Mouse (Mus musculus): ENCODE results near the gene Olfr1234. TPM values are rescaled to one million over a fixed set of nuclear protein-coding genes. Genes with fewer than 3 reads are reported as not detected.

Gene Olfr1234
- polyA plus RNA-seq (2015; fragmentation: Nextera tagmentation; extraction: Ambion mirVana) = not detected in 2 replicates

- Histone ChIP-seq H3K9me3 (ENCODE audit: control insufficient read depth, low read length) (no peaks in the 10 kb centered on the region), H3K9ac (ENCODE audit: low read length) (no peak within 1 kb of the TSS), H3K4me2 (ENCODE audit: low read depth, low read length) (no peak within 1 kb of the TSS), H3K27me3 (ENCODE audit: control insufficient read depth, insufficient read depth, low read depth, low read length) (no peaks in the 10 kb centered on the region), H3K4me1 (replicated peaks; ENCODE audit: control insufficient read depth, insufficient read depth, low read length) (no peaks in the 10 kb centered on the region), H3K27ac (ENCODE audit: low read length) (no peak within 1 kb of the TSS), H3K4me3 (ENCODE audit: low read length) (no peak within 1 kb of the TSS), H3K36me3 (ENCODE audit: control insufficient read depth, insufficient read depth, low read length) (no peaks in the 10 kb centered on the region)
- ATAC-seq (ENCODE audit: low read depth) = no peak
- 76% methylated on average over 4 of the region's 4 CpGs for WGBS
Observed at GRCm38 (mm10) chr2:89364765-89365164, at the start of gene Olfr1234. Olfr1234 (minus strand) TSS chr2:89364865.

GRCm38 (mm10) chr2:89409576-89409975, 44.9 kb upstream of the Olfr1234 start, which contains the start of gene Olfr1238:
Olfr1238 (minus strand) TSS chr2:89409676.
- Histone ChIP-seq H3K4me3 (ENCODE audit: low read length) (no peak within 1 kb of the TSS), H3K9me3 (ENCODE audit: control insufficient read depth, low read length) (no peaks in the 10 kb centered on the region), H3K36me3 (ENCODE audit: control insufficient read depth, insufficient read depth, low read length) (no peaks in the 10 kb centered on the region), H3K27ac (ENCODE audit: low read length) (no peak within 1 kb of the TSS), H3K9ac (ENCODE audit: low read length) (no peak within 1 kb of the TSS), H3K4me2 (ENCODE audit: low read depth, low read length) (no peak within 1 kb of the TSS), H3K27me3 (ENCODE audit: control insufficient read depth, insufficient read depth, low read depth, low read length) (no peaks in the 10 kb centered on the region), H3K4me1 (replicated peaks; ENCODE audit: control insufficient read depth, insufficient read depth, low read length) (no peaks in the 10 kb centered on the region)
- WGBS = 90% methylated on average over 2 of the region's 2 CpGs
- ATAC-seq (ENCODE audit: low read depth) = no peak

- Histone ChIP-seq H3K4me1 (replicated peaks; ENCODE audit: control insufficient read depth, insufficient read depth, low read length) (no peaks in the 10 kb centered on the region), H3K27me3 (ENCODE audit: control insufficient read depth, insufficient read depth, low read depth, low read length) (no peaks in the 10 kb centered on the region), H3K9ac (ENCODE audit: low read length) (no peak overlapping the region), H3K4me2 (ENCODE audit: low read depth, low read length) (no peak overlapping the region), H3K36me3 (ENCODE audit: control insufficient read depth, insufficient read depth, low read length) (no peaks in the 10 kb centered on the region), H3K9me3 (ENCODE audit: control insufficient read depth, low read length) (no peaks in the 10 kb centered on the region), H3K27ac (ENCODE audit: low read length) (no peak overlapping the region), H3K4me3 (ENCODE audit: low read length) (no peak overlapping the region)
- 81% methylated on average over 1 of the region's 1 CpGs for WGBS
- ATAC-seq (ENCODE audit: low read depth) = no peak
Observed at GRCm38 (mm10) chr2:89400882-89401281, 36.2 kb upstream of the Olfr1234 start.

- H3K9ac ChIP-seq (ENCODE audit: low read length) = no peak within 1 kb of the TSS
- H3K27ac ChIP-seq (ENCODE audit: low read length) = no peak within 1 kb of the TSS
- no peak within 1 kb of the TSS for H3K4me2 ChIP-seq (ENCODE audit: low read depth, low read length)
- no peak for ATAC-seq (ENCODE audit: low read depth)
- H3K4me1 ChIP-seq (replicated peaks; ENCODE audit: control insufficient read depth, insufficient read depth, low read length) = no peaks in the 10 kb centered on the region
- no peaks in the 10 kb centered on the region for H3K27me3 ChIP-seq (ENCODE audit: control insufficient read depth, insufficient read depth, low read depth, low read length)
- H3K9me3 ChIP-seq (ENCODE audit: control insufficient read depth, low read length) = no peaks in the 10 kb centered on the region
- H3K4me3 ChIP-seq (ENCODE audit: low read length) = no peak within 1 kb of the TSS
- H3K36me3 ChIP-seq (ENCODE audit: control insufficient read depth, insufficient read depth, low read length) = no peaks in the 10 kb centered on the region
Observed at GRCm38 (mm10) chr2:89342298-89342697, 22.4 kb downstream of the Olfr1234 start, which contains the start of gene Olfr1233. Olfr1233 (minus strand) TSS chr2:89342398.

- ATAC-seq (ENCODE audit: low read depth) = no peak
- no peak within 1 kb of the TSS for H3K4me2 ChIP-seq (ENCODE audit: low read depth, low read length)
- no peaks in the 10 kb centered on the region for H3K36me3 ChIP-seq (ENCODE audit: control insufficient read depth, insufficient read depth, low read length)
- H3K9ac ChIP-seq (ENCODE audit: low read length) = no peak within 1 kb of the TSS
- no peak within 1 kb of the TSS for H3K27ac ChIP-seq (ENCODE audit: low read length)
- no peaks in the 10 kb centered on the region for H3K9me3 ChIP-seq (ENCODE audit: control insufficient read depth, low read length)
- H3K4me1 ChIP-seq (replicated peaks; ENCODE audit: control insufficient read depth, insufficient read depth, low read length) = no peaks in the 10 kb centered on the region
- no peak within 1 kb of the TSS for H3K4me3 ChIP-seq (ENCODE audit: low read length)
- no peaks in the 10 kb centered on the region for H3K27me3 ChIP-seq (ENCODE audit: control insufficient read depth, insufficient read depth, low read depth, low read length)
Observed at GRCm38 (mm10) chr2:89329575-89329974, 35.1 kb downstream of the Olfr1234 start, which contains the start of gene Olfr1232. Olfr1232 (minus strand) TSS chr2:89329675.

Other genes with a start within 250 kb of the Olfr1234 start
- gene Olfr1221, start 247.6 kb downstream of the Olfr1234 start, polyA plus RNA-seq (2015; fragmentation: Nextera tagmentation; extraction: Ambion mirVana) = not detected in 2 replicates
- not detected in 2 replicates for gene Olfr1222, start 231.8 kb downstream of the Olfr1234 start, polyA plus RNA-seq (2015; fragmentation: Nextera tagmentation; extraction: Ambion mirVana)
- gene Olfr1223, start 213.3 kb downstream of the Olfr1234 start, polyA plus RNA-seq (2015; fragmentation: Nextera tagmentation; extraction: Ambion mirVana) = not detected in 2 replicates
- not detected in 2 replicates for gene Olfr1224-ps1, start 200.8 kb downstream of the Olfr1234 start, polyA plus RNA-seq (2015; fragmentation: Nextera tagmentation; extraction: Ambion mirVana)
- not detected in 2 replicates for gene Olfr1225, start 190.2 kb downstream of the Olfr1234 start, polyA plus RNA-seq (2015; fragmentation: Nextera tagmentation; extraction: Ambion mirVana)
- gene Olfr1226, start 164.8 kb downstream of the Olfr1234 start, polyA plus RNA-seq (2015; fragmentation: Nextera tagmentation; extraction: Ambion mirVana) = not detected in 2 replicates
- not detected in 2 replicates for gene Olfr1228, start 110.8 kb downstream of the Olfr1234 start, polyA plus RNA-seq (2015; fragmentation: Nextera tagmentation; extraction: Ambion mirVana)
- not detected in 2 replicates for gene Olfr1229, start 76.9 kb downstream of the Olfr1234 start, polyA plus RNA-seq (2015; fragmentation: Nextera tagmentation; extraction: Ambion mirVana)
- not detected in 2 replicates for gene Olfr1230, start 67.6 kb downstream of the Olfr1234 start, polyA plus RNA-seq (2015; fragmentation: Nextera tagmentation; extraction: Ambion mirVana)
- not detected in 2 replicates for gene Olfr1231, start 57.8 kb downstream of the Olfr1234 start, polyA plus RNA-seq (2015; fragmentation: Nextera tagmentation; extraction: Ambion mirVana)
- not detected in 2 replicates for gene Olfr1232, start 35.2 kb downstream of the Olfr1234 start, polyA plus RNA-seq (2015; fragmentation: Nextera tagmentation; extraction: Ambion mirVana)
- not detected in 2 replicates for gene Olfr1233, start 22.5 kb downstream of the Olfr1234 start, polyA plus RNA-seq (2015; fragmentation: Nextera tagmentation; extraction: Ambion mirVana)
- gene Olfr1238, start 44.8 kb upstream of the Olfr1234 start, polyA plus RNA-seq (2015; fragmentation: Nextera tagmentation; extraction: Ambion mirVana) = not detected in 2 replicates
- not detected in 2 replicates for gene Olfr1239, start 55.5 kb upstream of the Olfr1234 start, polyA plus RNA-seq (2015; fragmentation: Nextera tagmentation; extraction: Ambion mirVana)
- not detected in 2 replicates for gene Olfr1240, start 78.1 kb upstream of the Olfr1234 start, polyA plus RNA-seq (2015; fragmentation: Nextera tagmentation; extraction: Ambion mirVana)
- not detected in 2 replicates for gene Olfr1241, start 122.3 kb upstream of the Olfr1234 start, polyA plus RNA-seq (2015; fragmentation: Nextera tagmentation; extraction: Ambion mirVana)
- gene Olfr1242, start 133.5 kb upstream of the Olfr1234 start, polyA plus RNA-seq (2015; fragmentation: Nextera tagmentation; extraction: Ambion mirVana) = not detected in 2 replicates
- not detected in 2 replicates for gene Olfr1243, start 166.6 kb upstream of the Olfr1234 start, polyA plus RNA-seq (2015; fragmentation: Nextera tagmentation; extraction: Ambion mirVana)
- not detected in 2 replicates for gene Olfr1245, start 213.6 kb upstream of the Olfr1234 start, polyA plus RNA-seq (2015; fragmentation: Nextera tagmentation; extraction: Ambion mirVana)
- gene Olfr1246, start 228.3 kb upstream of the Olfr1234 start, polyA plus RNA-seq (2015; fragmentation: Nextera tagmentation; extraction: Ambion mirVana) = not detected in 2 replicates
- gene Olfr1247, start 249.3 kb upstream of the Olfr1234 start, polyA plus RNA-seq (2015; fragmentation: Nextera tagmentation; extraction: Ambion mirVana) = not detected in 2 replicates